Mouse (Mus musculus) brain, embryonic 14.5 days (tissue): ENCODE measurements at regions not wholly inside any gene's neighbourhood (a gene's known extent, or its start where the extent isn't known, plus 50 kb on each side); places are given as distances from the start of the nearest gene placed in this dataset.

Experiments used
- CTCF ChIP-seq: fragments of 200-500 bp; IDR thresholded peaks from 2 replicates; pipeline ENCODE4 v1.5.1; 2012; ENCODE audit warnings: inconsistent platforms, mild to moderate bottlenecking, moderate library complexity, borderline replicate concordance; ENCODE audit not compliant: insufficient read depth, insufficient read length; ENCODE audit errors: extremely low read depth
- POLR2A ChIP-seq: fragments of 200-500 bp; IDR thresholded peaks from 2 replicates; pipeline ENCODE4 v1.6.1; 2012; ENCODE audit warnings: mild to moderate bottlenecking, inconsistent platforms, borderline replicate concordance; ENCODE audit not compliant: poor library complexity, insufficient read depth, insufficient read length, severe bottlenecking; ENCODE audit errors: extremely low read depth

GRCm38 (mm10) chr2:3927141-3927810 lies 90.2 kb upstream of the Frmd4a start:
- TF ChIP-seq POLR2A (no peak), CTCF (no peak)
